Comparison of ENCODE assay signal across 22 mouse cellular contexts in the genomic region with DNA sequence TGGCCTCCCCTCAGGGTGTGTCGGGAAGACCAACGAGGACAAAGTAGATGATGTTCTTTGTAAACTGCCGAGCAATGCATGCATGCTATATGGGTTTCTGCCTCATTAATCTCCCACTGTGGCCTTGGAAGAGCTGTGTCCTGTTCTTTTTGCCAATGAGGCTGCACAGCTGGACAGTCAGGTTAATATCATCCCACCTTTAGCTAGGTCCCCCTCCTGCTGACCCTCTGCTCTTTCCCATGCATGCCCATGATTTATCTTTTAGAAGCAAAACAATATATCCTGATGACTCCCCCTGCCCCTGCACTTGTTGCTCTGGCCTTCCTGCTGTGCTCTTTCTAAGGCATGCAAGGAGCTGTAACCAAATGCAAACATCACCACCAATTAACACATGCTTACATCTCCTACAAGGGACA.
DNase-seq lines count a peak whose midpoint lies in the region; ATAC-seq lines count a peak whose summit lies in the region.
"Had no signal": no experiment of that assay in that cellular context is flagged by ENCODE, and none has a peak within 500 bp of the region (broad histone marks: within the 10 kb centered on the region; RNA-seq: fewer than 3 reads in every experiment).

No protein-coding gene starts in this region.

- H3K27me3 ChIP-seq in forebrain, embryonic 11.5 days (ENCODE audit: control insufficient read depth, insufficient read depth, low read length): no peaks in the 10 kb centered on the region
- H3K27me3 ChIP-seq in forebrain, embryonic 12.5 days: peaks cover 4% of the 10 kb centered on the region; the same call in 1 of the 2 replicates
- H3K27me3 ChIP-seq in kidney, embryonic 16.5 days (ENCODE audit: insufficient read depth, low read length): no peaks in the 10 kb centered on the region
- H3K27me3 ChIP-seq: lung, embryonic 15.5 days had no signal

- ATAC-seq in forebrain, embryonic 11.5 days (replicated peaks; ENCODE audit: low FRiP score): peak; percentile 58
- ATAC-seq in forebrain, embryonic 12.5 days (ENCODE audit: low FRiP score): no peak
- peak; percentile 78 for ATAC-seq in kidney, embryonic 16.5 days (ENCODE audit: low FRiP score, low TSS enrichment)
- ATAC-seq: CD4-positive, CD25-positive, alpha-beta regulatory T cell, adult 4 months; hindbrain, postnatal 0 days; intestine, postnatal 0 days; midbrain, embryonic 16.5 days had no signal

- H3K4me2 ChIP-seq in forebrain, embryonic 11.5 days (ENCODE audit: low read depth, low read length, severe bottlenecking): 0 out of 2 replicates have a peak overlapping the region, but pooled peaks have one; percentile 18
- no peak overlapping the region for H3K4me2 ChIP-seq in forebrain, embryonic 12.5 days
- H3K4me2 ChIP-seq in kidney, embryonic 16.5 days (replicated peaks; ENCODE audit: low read depth, low read length): no peak overlapping the region
- H3K4me2 ChIP-seq: heart, embryonic 13.5 days; lung, embryonic 15.5 days had no signal

- H3K9ac ChIP-seq in forebrain, embryonic 11.5 days (ENCODE audit: low read length): no peak overlapping the region
- no peak overlapping the region for H3K9ac ChIP-seq in forebrain, embryonic 12.5 days
- no peak overlapping the region for H3K9ac ChIP-seq in kidney, embryonic 16.5 days (replicated peaks; ENCODE audit: low read length)
- H3K9ac ChIP-seq: heart, embryonic 13.5 days; liver, embryonic 14.5 days; lung, embryonic 15.5 days had no signal

- H3K36me3 ChIP-seq in forebrain, embryonic 11.5 days (ENCODE audit: control insufficient read depth, insufficient read depth, low read length): no peaks in the 10 kb centered on the region
- no peaks in the 10 kb centered on the region for H3K36me3 ChIP-seq in forebrain, embryonic 12.5 days (replicated peaks)
- no peaks in the 10 kb centered on the region for H3K36me3 ChIP-seq in kidney, embryonic 16.5 days (ENCODE audit: insufficient read depth, low read length)
- H3K36me3 ChIP-seq: G1E; heart, embryonic 13.5 days; lung, embryonic 15.5 days had no signal

- H3K4me3 ChIP-seq in forebrain, embryonic 11.5 days (ENCODE audit: low read depth, low read length): no peak overlapping the region
- no peak overlapping the region for H3K4me3 ChIP-seq in forebrain, embryonic 12.5 days (replicated peaks)
- no peak overlapping the region for H3K4me3 ChIP-seq in kidney, embryonic 16.5 days (ENCODE audit: low read length)
- H3K4me3 ChIP-seq: heart, embryonic 13.5 days; lung, embryonic 15.5 days had no signal

- H3K9me3 ChIP-seq in forebrain, embryonic 11.5 days (ENCODE audit: control insufficient read depth, low read length): no peaks in the 10 kb centered on the region
- no peaks in the 10 kb centered on the region for H3K9me3 ChIP-seq in forebrain, embryonic 12.5 days
- H3K9me3 ChIP-seq in kidney, embryonic 16.5 days (ENCODE audit: low read length): no peaks in the 10 kb centered on the region
- H3K9me3 ChIP-seq: G1E; heart, embryonic 13.5 days; lung, embryonic 15.5 days had no signal

- peaks cover 14% of the 10 kb centered on the region for H3K4me1 ChIP-seq in forebrain, embryonic 11.5 days (replicated peaks; ENCODE audit: control insufficient read depth, insufficient read depth, low read length)
- peaks cover 21% of the 10 kb centered on the region for H3K4me1 ChIP-seq in forebrain, embryonic 12.5 days
- H3K4me1 ChIP-seq in kidney, embryonic 16.5 days (ENCODE audit: insufficient read depth, low read length): peaks cover 10% of the 10 kb centered on the region

- 2% methylated on average over 3 of the region's 3 CpGs for WGBS in forebrain, embryonic 11.5 days
- 5% methylated on average over 3 of the region's 3 CpGs for WGBS in forebrain, embryonic 12.5 days
- WGBS in kidney, embryonic 16.5 days: 8% methylated on average over 3 of the region's 3 CpGs

- peak; percentile 53 for DNase-seq in forebrain, embryonic 11.5 days (ENCODE audit: low spot score)
- DNase-seq in kidney, postnatal 25 days: no peak
- peak; percentile 19 for DNase-seq in ES-CJ7 (ENCODE audit: low read depth, low spot score)
- DNase-seq in embryo, embryonic 9.5 days (ENCODE audit: extremely low spot score): peak; percentile 35
- no peak for DNase-seq in right cerebral cortex, adult 2 months (ENCODE audit: low spot score in 2 of 2)
- no peak for DNase-seq in layer of hippocampus, adult 8-10 months (ENCODE audit: low spot score in 2 of 2)
- DNase-seq: adrenal gland, postnatal 36 days; cerebellum, adult 11-12 months; cerebellum, postnatal 25 days; lung, postnatal 4 days; right cerebral cortex, postnatal 25 days; thymus, adult 18-20 months had no signal

- H3K27ac ChIP-seq in forebrain, embryonic 11.5 days (ENCODE audit: low read depth, low read length): no peak overlapping the region
- H3K27ac ChIP-seq in forebrain, embryonic 12.5 days: no peak overlapping the region
- H3K27ac ChIP-seq in kidney, embryonic 16.5 days (ENCODE audit: low read length): peak overlapping the region; percentile 18; the same call in 1 of the 2 replicates
- H3K27ac ChIP-seq: heart, embryonic 13.5 days; hindbrain, postnatal 0 days; liver, embryonic 14.5 days; lung, embryonic 15.5 days had no signal

Comparison
In these comparisons a context has a peak if more than half of its experiments do, and no peak if none do; other contexts are left out.
1. DNase-seq: peak in forebrain, embryonic 11.5 days (single experiment), ES-CJ7 (single experiment) and embryo, embryonic 9.5 days (single experiment); none in kidney, postnatal 25 days (0 of 2), right cerebral cortex, adult 2 months (0 of 2) and layer of hippocampus, adult 8-10 months (0 of 2).